Mouse (Mus musculus): ENCODE measurements around the gene Gm2381. TPM values are rescaled to one million over a fixed set of nuclear protein-coding genes. Genes with fewer than 3 reads are reported as not detected.
"Not testable (repeated sequence)": the region's sequence is repeated elsewhere in the genome, so short reads cannot be mapped to it uniquely, and the experiment has no call there.

Gm2381 gene
- total RNA-seq (2014; fragmentation: Nextera tagmentation): not detected in 2 replicates
- 0.12 TPM in 1 of 2 replicates, not detected in the other for total RNA-seq (2017)
- polyA plus RNA-seq (2012): not detected in 2 replicates

DNA sequence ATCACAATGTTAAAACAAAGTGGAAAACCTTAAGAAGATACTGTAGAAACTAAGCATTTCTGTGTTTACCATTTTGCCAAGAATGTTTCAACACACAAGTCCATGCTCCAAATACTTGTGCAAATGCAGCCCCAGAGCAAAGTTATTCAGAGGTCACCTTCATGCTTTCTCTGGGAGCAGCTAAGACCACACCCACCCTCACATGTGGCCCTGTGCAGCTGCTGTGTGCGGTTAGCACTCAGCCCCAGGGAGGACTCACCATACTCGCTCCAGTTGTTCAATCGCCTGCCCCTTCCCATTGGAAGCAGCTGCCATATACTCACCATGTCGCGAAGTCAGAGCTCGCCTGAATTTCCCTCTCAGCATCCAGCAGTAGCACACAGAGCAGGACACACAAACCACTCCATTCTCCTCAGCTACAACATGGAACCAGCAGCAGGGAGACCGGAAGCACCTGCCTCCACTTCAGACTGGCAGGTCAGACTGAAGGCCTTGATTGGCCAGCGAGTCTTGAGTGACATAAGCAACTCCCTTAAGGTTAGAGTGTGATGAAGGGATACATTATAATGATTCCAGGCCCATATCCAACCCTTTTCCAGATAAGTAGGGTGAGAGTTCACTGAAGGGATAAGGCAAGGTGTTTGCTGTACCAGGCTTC lies at the start of gene Gm2381:
Gene Gm2381 (minus strand): TSS at position 434 of the 658 bp plus-strand sequence.
- H3K4me1 ChIP-seq (ENCODE audit: insufficient read depth, low read depth, low read length); H3K9me3 ChIP-seq (replicated peaks); ATAC-seq (ENCODE audit: extremely low read depth, insufficient number of reproducible peaks, low FRiP score, poor library complexity, severe bottlenecking); H3K36me3 ChIP-seq (replicated peaks); H3K4me3 ChIP-seq (ENCODE audit: low read depth, low read length); DNase-seq (ENCODE audit: low spot score); H3K27me3 ChIP-seq (ENCODE audit: insufficient read depth, low read length): not testable (repeated sequence)

DNA sequence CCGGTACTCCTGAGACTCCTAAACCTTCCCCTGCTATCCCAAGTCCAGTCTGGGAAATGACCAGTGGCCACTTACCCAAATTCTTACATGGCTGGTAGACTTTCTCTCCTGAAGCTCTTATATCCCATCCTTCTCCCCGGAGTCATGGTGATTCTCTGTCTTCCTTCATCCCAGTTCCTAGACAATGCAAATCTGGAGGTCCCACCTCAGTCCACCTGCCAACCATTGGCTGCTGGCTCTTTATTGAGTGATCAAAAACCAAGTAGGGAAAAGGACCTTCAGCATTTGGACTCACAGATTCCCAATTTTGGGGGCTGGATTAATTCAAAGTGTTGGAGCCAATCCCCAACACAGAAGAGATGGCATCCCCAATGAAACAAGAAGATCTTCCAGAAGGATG lies 31.0 kb upstream of the Gm2381 start:
- not testable (repeated sequence) for H3K4me1 ChIP-seq (ENCODE audit: insufficient read depth, low read depth, low read length); ATAC-seq (ENCODE audit: extremely low read depth, insufficient number of reproducible peaks, low FRiP score, poor library complexity, severe bottlenecking); DNase-seq (ENCODE audit: low spot score); H3K9me3 ChIP-seq (replicated peaks); H3K4me3 ChIP-seq (ENCODE audit: low read depth, low read length); H3K27me3 ChIP-seq (ENCODE audit: insufficient read depth, low read length); H3K36me3 ChIP-seq (replicated peaks)

DNA sequence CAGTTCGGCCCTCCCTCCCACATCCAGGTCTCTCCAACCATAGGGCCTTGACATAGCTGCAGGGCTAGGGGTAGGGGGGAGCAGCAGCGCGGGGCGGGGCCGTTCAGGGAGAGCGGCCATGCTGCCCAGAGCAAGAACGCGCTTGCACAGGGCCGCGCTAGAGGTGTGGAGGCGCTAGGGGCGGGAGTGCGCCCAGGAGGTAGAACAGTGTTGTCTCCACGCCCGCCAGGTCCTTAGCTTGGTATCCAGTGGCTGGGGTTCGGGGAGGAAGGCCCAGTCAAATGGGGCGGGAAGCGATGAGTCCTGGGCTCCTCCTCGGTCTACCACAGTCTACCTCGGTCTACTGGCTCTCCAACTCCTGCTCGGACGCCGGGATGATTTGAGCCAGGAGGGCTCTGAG lies 11.1 kb upstream of the Gm2381 start:
- no peaks in the 10 kb centered on the region for H3K36me3 ChIP-seq (replicated peaks)
- H3K27me3 ChIP-seq (ENCODE audit: insufficient read depth, low read length): no peaks in the 10 kb centered on the region
- H3K9me3 ChIP-seq (replicated peaks): peaks cover 10% of the 10 kb centered on the region
- DNase-seq (ENCODE audit: low spot score) (no peak), ATAC-seq (ENCODE audit: extremely low read depth, insufficient number of reproducible peaks, low FRiP score, poor library complexity, severe bottlenecking) (no peak)
- H3K4me3 ChIP-seq (ENCODE audit: low read depth, low read length): no peak overlapping the region; the same call in 1 of the 2 replicates
- H3K4me1 ChIP-seq (ENCODE audit: insufficient read depth, low read depth, low read length): no peaks in the 10 kb centered on the region
- TF ChIP-seq TAL1 (conservative IDR thresholded peaks at IDR 0.05; ENCODE audit: low read depth, low read length) (no peak), GATA2 (IDR thresholded peaks at IDR 0.05; ENCODE audit: borderline replicate concordance, low read depth, low read length) (no peak), POLR2AphosphoS5 (IDR thresholded peaks at IDR 0.05; ENCODE audit: insufficient replicate concordance, low read depth, low read length) (no peak), CTCF (IDR thresholded peaks at IDR 0.05; ENCODE audit: low read depth, low read length) (no peak), GATA1 (IDR thresholded peaks at IDR 0.05; ENCODE audit: borderline replicate concordance, low read length) (no peak)

DNA sequence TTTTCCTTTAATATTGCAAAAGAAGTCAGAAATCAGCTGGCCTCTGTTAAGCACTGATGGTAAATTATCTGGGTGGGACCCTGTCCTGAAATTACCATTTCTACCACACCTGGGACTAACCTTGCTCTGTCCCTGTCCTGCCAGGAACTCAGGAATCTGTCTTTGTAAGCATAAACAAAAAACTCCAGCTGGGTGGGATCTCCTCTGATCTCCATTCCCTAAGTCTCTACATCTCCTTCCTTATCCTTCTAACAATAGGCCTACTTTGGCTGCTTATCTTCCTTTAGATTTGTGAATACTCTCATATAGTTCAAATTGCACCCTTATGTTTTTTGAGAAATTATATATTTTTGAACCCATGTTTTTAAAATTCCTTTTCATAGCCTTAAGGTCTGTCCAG lies 28.7 kb downstream of the Gm2381 start:
- not testable (repeated sequence) for H3K36me3 ChIP-seq (replicated peaks); H3K4me1 ChIP-seq (ENCODE audit: insufficient read depth, low read depth, low read length); H3K27me3 ChIP-seq (ENCODE audit: insufficient read depth, low read length); DNase-seq (ENCODE audit: low spot score); ATAC-seq (ENCODE audit: extremely low read depth, insufficient number of reproducible peaks, low FRiP score, poor library complexity, severe bottlenecking); H3K4me3 ChIP-seq (ENCODE audit: low read depth, low read length); H3K9me3 ChIP-seq (replicated peaks)

DNA sequence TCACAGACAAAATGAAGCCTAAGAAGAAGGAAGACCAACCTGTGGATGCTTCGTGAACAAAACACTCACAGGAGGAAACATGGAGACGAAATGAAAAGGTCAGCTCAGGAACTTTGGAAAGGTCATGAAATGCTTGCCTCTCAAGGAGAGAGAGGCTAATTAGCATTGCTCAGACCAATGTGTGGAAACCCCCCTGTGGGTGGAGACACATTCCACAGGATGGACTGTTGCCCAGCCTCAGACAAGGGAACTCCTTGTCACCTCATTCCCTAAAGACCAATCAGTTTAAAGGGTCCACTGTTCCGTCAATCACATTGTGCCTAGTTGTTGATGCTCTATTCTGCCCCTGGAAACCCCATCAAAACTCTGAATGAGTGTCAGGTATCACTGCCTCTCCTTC lies 34.8 kb downstream of the Gm2381 start:
- Histone ChIP-seq H3K4me3 (ENCODE audit: low read depth, low read length) (no peak overlapping the region), H3K27me3 (ENCODE audit: insufficient read depth, low read length) (no peaks in the 10 kb centered on the region), H3K9me3 (replicated peaks) (peaks cover 4% of the 10 kb centered on the region), H3K4me1 (ENCODE audit: insufficient read depth, low read depth, low read length) (no peaks in the 10 kb centered on the region), H3K36me3 (replicated peaks) (no peaks in the 10 kb centered on the region)
- DNase-seq (ENCODE audit: low spot score): no peak
- no peak for TF ChIP-seq TAL1 (conservative IDR thresholded peaks at IDR 0.05; ENCODE audit: low read depth, low read length)
- TF ChIP-seq CTCF (IDR thresholded peaks at IDR 0.05; ENCODE audit: low read depth, low read length): no peak
- TF ChIP-seq GATA1 (IDR thresholded peaks at IDR 0.05; ENCODE audit: borderline replicate concordance, low read length): no peak
- TF ChIP-seq POLR2AphosphoS5 (IDR thresholded peaks at IDR 0.05; ENCODE audit: insufficient replicate concordance, low read depth, low read length): no peak
- no peak for TF ChIP-seq GATA2 (IDR thresholded peaks at IDR 0.05; ENCODE audit: borderline replicate concordance, low read depth, low read length)
- ATAC-seq (ENCODE audit: extremely low read depth, insufficient number of reproducible peaks, low FRiP score, poor library complexity, severe bottlenecking): no peak

DNA sequence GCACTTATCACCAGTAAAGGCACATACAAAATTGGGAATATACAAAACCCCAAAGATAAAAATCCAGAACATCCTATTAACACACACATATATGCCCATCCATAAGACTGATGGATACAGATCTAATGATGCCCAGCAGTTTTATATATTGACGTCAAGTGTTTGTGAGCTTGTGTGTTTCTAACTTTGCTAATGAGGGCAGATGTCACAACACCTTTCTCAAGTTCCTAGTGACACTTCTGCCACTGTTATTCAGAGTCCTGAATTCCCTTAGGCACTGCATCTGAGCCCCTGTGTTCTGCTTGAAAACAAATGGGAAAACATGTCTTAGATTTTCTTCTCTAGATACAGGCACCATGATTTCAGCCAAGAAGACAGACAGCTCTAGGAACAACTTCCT lies 73.6 kb downstream of the Gm2381 start, which contains the start of gene Vmn2r62:
Gene Vmn2r62 (minus strand): TSS at position 101 of the 400 bp plus-strand sequence.
- not testable (repeated sequence) for H3K4me1 ChIP-seq (ENCODE audit: insufficient read depth, low read depth, low read length); H3K36me3 ChIP-seq (replicated peaks); H3K9me3 ChIP-seq (replicated peaks); H3K4me3 ChIP-seq (ENCODE audit: low read depth, low read length); DNase-seq (ENCODE audit: low spot score); ATAC-seq (ENCODE audit: extremely low read depth, insufficient number of reproducible peaks, low FRiP score, poor library complexity, severe bottlenecking); H3K27me3 ChIP-seq (ENCODE audit: insufficient read depth, low read length)

Other genes with a start within 250 kb of the Gm2381 start
- gene Zfp976, start 224.6 kb downstream of the Gm2381 start, total RNA-seq (2014; fragmentation: Nextera tagmentation): 5.7 and 12.3 TPM in 2 replicates
- 2.4 and 5.6 TPM in 2 replicates for gene Zfp976, start 224.6 kb downstream of the Gm2381 start, total RNA-seq (2017)
- gene Zfp976, start 224.6 kb downstream of the Gm2381 start, polyA plus RNA-seq (2012): 0.09 and 0.21 TPM in 2 replicates
- gene Zfp975, start 174.5 kb downstream of the Gm2381 start, total RNA-seq (2014; fragmentation: Nextera tagmentation): 12.6 and 15.6 TPM in 2 replicates
- gene Zfp975, start 174.5 kb downstream of the Gm2381 start, total RNA-seq (2017): 9.8 and 10.9 TPM in 2 replicates
- 0.15 and 0.27 TPM in 2 replicates for gene Zfp975, start 174.5 kb downstream of the Gm2381 start, polyA plus RNA-seq (2012)
- gene Gm17067, start 140.2 kb downstream of the Gm2381 start, total RNA-seq (2014; fragmentation: Nextera tagmentation): not detected in 2 replicates
- gene Gm17067, start 140.2 kb downstream of the Gm2381 start, total RNA-seq (2017): 0.05 TPM in 1 of 2 replicates, not detected in the other
- not detected in 2 replicates for gene Gm17067, start 140.2 kb downstream of the Gm2381 start, polyA plus RNA-seq (2012)
- not detected in 2 replicates for gene Vmn2r62, start 73.7 kb downstream of the Gm2381 start, total RNA-seq (2014; fragmentation: Nextera tagmentation)
- not detected in 2 replicates for gene Vmn2r62, start 73.7 kb downstream of the Gm2381 start, total RNA-seq (2017)
- not detected in 2 replicates for gene Vmn2r62, start 73.7 kb downstream of the Gm2381 start, polyA plus RNA-seq (2012)
- gene Vmn2r63, start 66.6 kb upstream of the Gm2381 start, total RNA-seq (2014; fragmentation: Nextera tagmentation): not detected in 2 replicates
- 0.06 and 0.16 TPM in 2 replicates for gene Vmn2r63, start 66.6 kb upstream of the Gm2381 start, total RNA-seq (2017)
- not detected in 2 replicates for gene Vmn2r63, start 66.6 kb upstream of the Gm2381 start, polyA plus RNA-seq (2012)
- not detected in 2 replicates for gene Gm9268, start 151.5 kb upstream of the Gm2381 start, total RNA-seq (2014; fragmentation: Nextera tagmentation)
- 0.16 TPM in 1 of 2 replicates, not detected in the other for gene Gm9268, start 151.5 kb upstream of the Gm2381 start, total RNA-seq (2017)
- gene Gm9268, start 151.5 kb upstream of the Gm2381 start, polyA plus RNA-seq (2012): not detected in 2 replicates
- gene Zfp936, start 247.0 kb upstream of the Gm2381 start, total RNA-seq (2014; fragmentation: Nextera tagmentation): not detected in 2 replicates
- 0.11 and 0.12 TPM in 2 replicates for gene Zfp936, start 247.0 kb upstream of the Gm2381 start, total RNA-seq (2017)
- gene Zfp936, start 247.0 kb upstream of the Gm2381 start, polyA plus RNA-seq (2012): not detected in 2 replicates